Mouse (Mus musculus) effector memory CD4-positive, alpha-beta T cell, adult 7 months (primary cell): ENCODE measurements around the gene Rbm12b1. TPM values are rescaled to one million over a fixed set of nuclear protein-coding genes. Genes with fewer than 3 reads are reported as not detected.

Source experiments
- polyA plus RNA-seq: library from polyadenylated mRNA; unstranded; fragments of 100-300 nt; shearing (Covaris generic); gene quantifications from one replicate; pipeline ENCODE4 v1.2.1, GENCODE M21; 2017

Rbm12b1 gene
- 14.6 TPM for polyA plus RNA-seq

DNA sequence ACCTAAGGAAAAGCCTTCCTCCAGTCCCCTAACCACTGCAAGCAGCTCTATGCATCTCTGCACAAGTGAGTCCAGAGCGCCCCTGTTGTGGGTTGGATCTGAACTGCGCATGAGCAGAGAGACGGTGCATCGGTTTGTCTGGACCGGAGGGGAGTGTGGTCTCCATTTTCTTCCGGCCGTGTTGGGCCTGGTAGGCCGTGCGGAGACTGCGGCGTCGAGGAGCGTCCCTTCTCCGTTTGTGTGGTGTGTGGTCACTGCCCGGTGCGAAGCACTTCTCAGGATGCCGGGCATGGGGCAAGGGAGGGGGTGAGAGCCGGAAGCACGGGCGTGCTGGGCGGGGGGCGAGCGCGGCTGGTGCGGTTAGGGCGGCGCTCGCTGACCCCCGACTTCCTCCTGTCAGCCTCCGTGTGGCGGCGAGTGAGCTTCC, at the start of gene Rbm12b1:
Gene Rbm12b1, plus strand, starts transcription at position 124 of the 427 bp plus-strand sequence.

DNA sequence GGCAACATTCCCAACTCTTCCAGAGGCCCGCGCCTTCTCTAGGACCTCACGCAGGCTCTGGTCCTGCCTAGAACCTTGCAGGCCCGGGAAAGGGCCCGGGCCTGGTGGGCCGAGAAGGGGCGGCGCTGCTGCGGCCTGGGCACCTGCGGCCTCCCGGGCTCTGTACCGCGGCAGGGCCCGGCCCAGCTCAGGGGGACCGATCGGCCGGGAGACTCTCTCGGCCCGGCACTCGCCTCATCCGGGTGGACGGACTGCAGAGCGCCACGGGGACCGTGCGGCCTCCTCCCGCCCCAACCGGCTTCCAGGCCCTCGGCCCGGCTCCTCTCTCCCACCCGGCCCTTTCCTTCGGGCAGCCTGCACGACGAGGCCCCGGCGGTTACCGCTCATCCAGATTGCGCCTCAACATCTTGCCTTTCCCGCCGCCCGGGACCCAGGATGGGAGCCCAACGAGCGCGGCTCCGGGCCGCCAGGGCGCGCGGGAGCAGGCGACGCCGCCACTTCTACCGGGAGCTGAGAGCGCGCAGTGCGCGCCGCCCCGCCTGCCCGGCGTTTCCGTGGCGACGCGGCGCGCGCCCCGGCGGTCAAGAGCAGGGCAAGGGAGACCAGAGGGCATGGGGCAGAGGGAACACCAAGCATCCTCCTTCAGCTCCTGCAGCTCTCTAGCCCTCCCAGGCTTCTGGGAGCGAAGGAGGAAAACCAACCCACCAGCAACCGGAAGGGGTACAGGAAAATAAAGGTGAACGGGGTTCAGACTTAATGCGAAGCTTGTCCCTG, 31.4 kb downstream of the Rbm12b1 start, which contains the start of gene Fam92a:
Gene Fam92a, minus strand, starts transcription at position 698 of the 774 bp plus-strand sequence.

Other genes with a start within 250 kb of the Rbm12b1 start
- 0.24 TPM for gene Gm10604, start 159.0 kb upstream of the Rbm12b1 start, polyA plus RNA-seq
- 12.9 TPM for gene Rbm12b2, start 50.8 kb upstream of the Rbm12b1 start, polyA plus RNA-seq
- 24.7 TPM for gene Fam92a, start 31.8 kb downstream of the Rbm12b1 start, polyA plus RNA-seq